ENCODE assay signal across 21 mouse cellular contexts in the genomic region with DNA sequence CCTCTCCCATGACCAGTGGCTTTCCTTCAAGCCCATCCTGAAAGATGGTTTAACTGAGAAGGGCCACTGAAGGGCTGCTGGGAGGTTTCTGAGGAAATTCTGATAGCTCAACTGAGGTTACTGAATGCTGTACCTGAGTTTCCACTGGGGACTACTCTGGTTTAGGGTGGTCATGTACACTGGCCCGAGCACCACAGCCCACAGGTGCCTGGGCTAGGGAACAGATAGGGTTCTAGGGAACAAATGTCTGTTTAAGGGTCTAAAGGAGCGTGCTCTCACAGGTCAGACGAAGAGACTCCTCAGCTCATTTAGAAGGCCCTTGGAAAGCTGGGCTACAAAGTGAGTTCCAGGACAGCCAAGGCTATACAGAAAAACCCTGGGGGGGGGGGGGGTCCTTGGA. TPM values are rescaled to one million over a fixed set of nuclear protein-coding genes. Genes with fewer than 3 reads are reported as not detected.
DNase-seq lines count a peak whose midpoint lies in the region; ATAC-seq lines count a peak whose summit lies in the region.
"Had no signal": no experiment of that assay in that cellular context is flagged by ENCODE, and none has a peak within 500 bp of the region (broad histone marks: within the 10 kb centered on the region; RNA-seq: fewer than 3 reads in every experiment).

No protein-coding gene starts in this region.

- no peaks in the 10 kb centered on the region for H3K9me3 ChIP-seq in heart, embryonic 13.5 days
- no peaks in the 10 kb centered on the region for H3K9me3 ChIP-seq in heart, embryonic 10.5 days
- no peaks in the 10 kb centered on the region for H3K9me3 ChIP-seq in midbrain, embryonic 12.5 days
- no peaks in the 10 kb centered on the region for H3K9me3 ChIP-seq in midbrain, embryonic 14.5 days (ENCODE audit: control insufficient read depth, low read length)
- no peaks in the 10 kb centered on the region for H3K9me3 ChIP-seq in limb, embryonic 12.5 days

- WGBS in heart, embryonic 13.5 days, result 85% methylated on average over 3 of the region's 3 CpGs
- 81% methylated on average over 3 of the region's 3 CpGs for WGBS in heart, embryonic 10.5 days
- 87% methylated on average over 3 of the region's 3 CpGs for WGBS in midbrain, embryonic 12.5 days
- WGBS in midbrain, embryonic 14.5 days, result 82% methylated on average over 3 of the region's 3 CpGs
- WGBS in limb, embryonic 12.5 days, result 79% methylated on average over 3 of the region's 3 CpGs

- H3K4me2 ChIP-seq in heart, embryonic 13.5 days, result no peak overlapping the region
- H3K4me2 ChIP-seq in midbrain, embryonic 12.5 days (replicated peaks), result no peak overlapping the region
- no peak overlapping the region for H3K4me2 ChIP-seq in midbrain, embryonic 14.5 days (ENCODE audit: low read length)
- no peak overlapping the region for H3K4me2 ChIP-seq in limb, embryonic 12.5 days
- H3K4me2 ChIP-seq: heart, embryonic 11.5 days had no signal

- H3K4me1 ChIP-seq in heart, embryonic 13.5 days, result no peaks in the 10 kb centered on the region; the same call in 1 of the 2 replicates
- H3K4me1 ChIP-seq in heart, embryonic 10.5 days, result peaks cover 11% of the 10 kb centered on the region; the same call in 1 of the 2 replicates
- H3K4me1 ChIP-seq in midbrain, embryonic 12.5 days, result no peaks in the 10 kb centered on the region
- no peaks in the 10 kb centered on the region for H3K4me1 ChIP-seq in midbrain, embryonic 14.5 days (ENCODE audit: control insufficient read depth, insufficient read depth, low read length)
- no peaks in the 10 kb centered on the region for H3K4me1 ChIP-seq in limb, embryonic 12.5 days (replicated peaks)

- 0 out of 2 replicates have a peak overlapping the region, but pooled peaks have one; percentile 5 for H3K27ac ChIP-seq in heart, embryonic 13.5 days (replicated peaks)
- no peak overlapping the region for H3K27ac ChIP-seq in heart, embryonic 10.5 days
- 0 out of 2 replicates have a peak overlapping the region, but pooled peaks have one; percentile 15 for H3K27ac ChIP-seq in midbrain, embryonic 12.5 days (replicated peaks)
- H3K27ac ChIP-seq in midbrain, embryonic 14.5 days (replicated peaks; ENCODE audit: low read depth, low read length), result no peak overlapping the region
- 0 out of 2 replicates have a peak overlapping the region, but pooled peaks have one; percentile 4 for H3K27ac ChIP-seq in limb, embryonic 12.5 days
- H3K27ac ChIP-seq: gastrocnemius, adult 2 months; liver, embryonic 14.5 days had no signal

- no peak overlapping the region for H3K4me3 ChIP-seq in heart, embryonic 13.5 days
- H3K4me3 ChIP-seq in heart, embryonic 10.5 days, result no peak overlapping the region
- no peak overlapping the region for H3K4me3 ChIP-seq in midbrain, embryonic 12.5 days
- no peak overlapping the region for H3K4me3 ChIP-seq in midbrain, embryonic 14.5 days (replicated peaks; ENCODE audit: low read depth, low read length)
- no peak overlapping the region for H3K4me3 ChIP-seq in limb, embryonic 12.5 days (replicated peaks)
- H3K4me3 ChIP-seq: erythroblast, embryonic 14.5 days; gastrocnemius, adult 2 months had no signal

- ATAC-seq in heart, embryonic 13.5 days (ENCODE audit: extremely low read depth, insufficient number of reproducible peaks, low FRiP score, low TSS enrichment), result no peak
- no peak for ATAC-seq in midbrain, embryonic 12.5 days (ENCODE audit: low FRiP score, low read depth)
- ATAC-seq in midbrain, embryonic 14.5 days (ENCODE audit: low FRiP score, low TSS enrichment), result no peak
- ATAC-seq in limb, embryonic 12.5 days (ENCODE audit: insufficient number of reproducible peaks, insufficient read depth, low FRiP score, low TSS enrichment, low read depth), result no peak
- ATAC-seq: CD4-positive, CD25-positive, alpha-beta regulatory T cell, adult 4 months had no signal

- H3K36me3 ChIP-seq in heart, embryonic 13.5 days, result peaks cover 29% of the 10 kb centered on the region
- H3K36me3 ChIP-seq in heart, embryonic 10.5 days, result peaks cover 23% of the 10 kb centered on the region
- H3K36me3 ChIP-seq in midbrain, embryonic 12.5 days, result 0 out of 2 replicates have a peak, but pooled peaks cover 13% of the 10 kb centered on the region
- peaks cover 8% of the 10 kb centered on the region; the same call in 1 of the 2 replicates for H3K36me3 ChIP-seq in midbrain, embryonic 14.5 days (ENCODE audit: control insufficient read depth, insufficient read depth, low read length)
- H3K36me3 ChIP-seq in limb, embryonic 12.5 days, result peaks cover 23% of the 10 kb centered on the region

- no peaks in the 10 kb centered on the region for H3K27me3 ChIP-seq in heart, embryonic 13.5 days (replicated peaks)
- no peaks in the 10 kb centered on the region for H3K27me3 ChIP-seq in heart, embryonic 10.5 days (ENCODE audit: insufficient read depth, poor library complexity, severe bottlenecking)
- H3K27me3 ChIP-seq in midbrain, embryonic 12.5 days, result no peaks in the 10 kb centered on the region
- H3K27me3 ChIP-seq in midbrain, embryonic 14.5 days (ENCODE audit: control insufficient read depth, insufficient read depth, low read length), result no peaks in the 10 kb centered on the region
- no peaks in the 10 kb centered on the region for H3K27me3 ChIP-seq in limb, embryonic 12.5 days

- H3K9ac ChIP-seq in heart, embryonic 13.5 days, result no peak overlapping the region
- H3K9ac ChIP-seq in midbrain, embryonic 12.5 days (replicated peaks), result no peak overlapping the region
- H3K9ac ChIP-seq in midbrain, embryonic 14.5 days (replicated peaks; ENCODE audit: low read length), result no peak overlapping the region
- no peak overlapping the region for H3K9ac ChIP-seq in limb, embryonic 12.5 days (replicated peaks)
- H3K9ac ChIP-seq: liver, embryonic 14.5 days had no signal

- DNase-seq in heart, embryonic 10.5 days (ENCODE audit: low spot score), result no peak
- no peak for DNase-seq in midbrain, embryonic 14.5 days
- DNase-seq in right cerebral cortex, postnatal 10 days (ENCODE audit: low spot score in 2 of 2), result no peak
- DNase-seq in cerebellum, adult 11-12 months, result no peak
- DNase-seq: adrenal gland, adult 8-10 months; cerebellum, adult 9-11 months; embryo, embryonic 11 days; gastrocnemius, adult 2 months; heart, postnatal 4 days; kidney, adult 2 months; layer of hippocampus, postnatal 36 days; left cerebral cortex, postnatal 4 days; lung, postnatal 14 days; thymus, adult 2 months had no signal

RNA-seq across cellular contexts. Expression of a gene that starts 19.5 kb away (rescaled TPM):
- polyA plus RNA-seq in heart, embryonic 13.5 days (2015; fragmentation: Nextera tagmentation; extraction: Ambion mirVana), result 23.0 and 26.3 TPM in 2 replicates
- polyA plus RNA-seq in heart, embryonic 10.5 days (2016; fragmentation: Nextera tagmentation; extraction: Ambion mirVana), result 26.7 and 30.2 TPM in 2 replicates
- polyA plus RNA-seq in midbrain, embryonic 12.5 days (2016; fragmentation: Nextera tagmentation; extraction: Ambion mirVana), result 37.3 and 37.8 TPM in 2 replicates
- 22.4 and 23.6 TPM in 2 replicates for polyA plus RNA-seq in midbrain, embryonic 14.5 days (2014; fragmentation: Nextera tagmentation; extraction: Ambion mirVana)
- 51.3 and 54.1 TPM in 2 replicates for polyA plus RNA-seq in limb, embryonic 12.5 days (2016; fragmentation: Nextera tagmentation; extraction: Ambion mirVana)

Comparison
In these comparisons a context has a peak if more than half of its experiments do, and no peak if none do; other contexts are left out.
1. H3K27ac ChIP-seq: peak in heart, embryonic 13.5 days (single experiment), midbrain, embryonic 12.5 days (single experiment) and limb, embryonic 12.5 days (single experiment); none in heart, embryonic 10.5 days (single experiment) and midbrain, embryonic 14.5 days (single experiment).